Mouse (Mus musculus) embryonic stem cell, embryonic (primary cell): ENCODE results near the gene AF067061.
"Not testable (repeated sequence)": the region's sequence is repeated elsewhere in the genome, so short reads cannot be mapped to it uniquely, and the experiment has no call there.

Experiments used
- CTCF ChIA-PET, 4 experiments: fragments of 300-600 bp in 2 of 4; fragments of 350-600 bp in 2 of 4; sonication (Branson Sonifier 250); formaldehyde crosslinking; loops; one replicate each; lab custom pipeline; 2022; ENCODE audit warnings: inconsistent platforms in 2 of 4; lab: Charles Lee
- POLR2A ChIA-PET, 4 experiments: fragments of 300-600 bp in 2 of 4; fragments of 350-600 bp in 2 of 4; sonication (Branson Sonifier 250); formaldehyde crosslinking; loops; one replicate each; lab custom pipeline; 2022; ENCODE audit warnings: antibody characterized with exemption in 4 of 4, inconsistent platforms in 1 of 4; lab: Charles Lee

AF067061 gene

DNA sequence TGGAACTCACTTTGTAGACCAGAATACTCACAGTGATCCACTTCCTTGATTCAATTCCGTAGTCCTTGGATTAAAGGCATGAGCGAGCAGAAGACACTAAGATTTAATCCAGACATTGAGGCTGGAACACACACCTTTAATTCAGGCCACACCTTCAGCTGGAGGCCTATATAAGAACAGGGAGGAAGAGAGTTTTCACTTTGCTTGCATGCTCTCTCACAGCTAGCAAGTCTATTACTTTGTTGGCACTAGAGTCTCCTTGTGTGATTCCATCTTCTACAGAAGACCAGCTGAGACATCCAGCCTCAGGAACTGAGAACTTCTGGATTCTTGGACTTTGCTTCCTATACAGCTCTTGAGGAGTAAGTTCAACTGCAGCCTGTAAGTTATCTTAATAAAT lies at the start of gene AF067061:
Gene AF067061, plus strand, starts transcription at position 245 of the 400 bp plus-strand sequence.
- POLR2A ChIA-PET, CTCF ChIA-PET: not testable (repeated sequence)

DNA sequence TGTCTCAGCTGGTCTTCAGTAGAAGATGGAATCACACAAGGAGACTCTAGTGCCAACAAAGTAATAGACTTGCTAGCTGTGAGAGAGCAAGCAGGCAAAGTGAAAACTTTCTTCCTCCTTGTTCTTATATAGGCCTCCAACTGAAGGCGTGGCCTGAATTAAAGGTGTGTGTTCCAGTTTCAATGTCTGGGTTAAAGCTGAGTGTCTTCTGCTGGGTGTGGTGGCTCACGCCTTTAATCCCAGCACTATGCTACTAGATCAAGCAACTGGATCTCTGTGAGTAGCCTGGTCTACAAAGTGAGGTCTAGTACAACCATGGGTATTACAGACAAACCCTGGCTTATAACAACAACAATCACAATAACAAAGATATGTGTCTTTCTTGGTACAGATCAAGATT lies 47.1 kb upstream of the AF067061 start, which contains the start of gene Gm21762:
Gene Gm21762, minus strand, starts transcription at position 101 of the 400 bp plus-strand sequence.
- CTCF ChIA-PET, POLR2A ChIA-PET: not testable (repeated sequence)

DNA sequence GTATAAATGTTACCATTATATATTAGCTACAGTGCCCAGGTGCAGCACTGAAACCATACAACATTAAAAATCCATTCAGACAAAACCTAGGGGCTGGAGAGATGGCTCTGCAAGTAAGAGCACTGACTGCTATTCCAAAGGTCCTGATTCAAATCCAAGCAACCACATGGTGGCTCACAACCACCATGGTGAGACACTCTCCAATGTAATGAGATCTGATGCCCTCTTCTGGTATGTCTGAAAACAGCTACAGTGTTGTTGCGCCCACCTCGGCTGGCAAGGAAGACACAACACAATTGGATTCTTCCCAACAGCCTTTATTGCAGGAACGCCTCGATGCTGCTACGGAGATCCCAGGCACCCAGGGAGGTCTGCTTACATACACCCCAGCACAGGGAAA lies 42.0 kb upstream of the AF067061 start:
- CTCF ChIA-PET, POLR2A ChIA-PET: not testable (repeated sequence)

DNA sequence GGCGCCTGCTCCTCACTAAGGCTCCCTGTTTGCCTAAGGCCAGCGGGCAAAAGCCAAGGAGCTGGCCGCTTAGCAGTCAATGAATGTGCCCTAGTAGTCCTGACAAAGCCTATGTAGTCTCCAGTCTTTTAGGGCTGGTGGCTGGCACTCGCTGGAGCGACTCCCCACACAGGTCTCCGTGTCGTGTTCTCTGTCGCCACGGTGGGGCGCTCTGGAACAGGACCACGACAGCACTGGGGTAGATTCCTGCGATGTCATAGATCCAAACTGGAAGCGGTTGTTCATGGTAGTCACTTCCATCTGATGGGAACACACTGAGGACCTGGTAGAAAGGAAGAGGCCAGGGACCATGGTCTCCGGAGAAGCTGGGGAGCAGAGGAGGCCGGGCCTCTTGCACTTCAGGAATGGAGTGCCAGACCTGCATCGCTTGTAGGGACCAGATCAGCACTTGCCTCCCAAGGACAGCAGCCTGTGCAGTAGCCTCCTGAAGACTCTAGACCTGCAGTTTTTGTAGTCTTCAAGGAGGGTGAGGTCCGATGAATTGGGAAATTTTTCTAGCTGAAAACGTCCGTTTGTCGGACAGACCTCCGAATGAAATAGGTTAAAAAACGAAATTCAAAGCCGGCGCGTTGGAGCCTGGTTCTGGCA lies 39.8 kb upstream of the AF067061 start:
- POLR2A ChIA-PET, CTCF ChIA-PET: not testable (repeated sequence)

DNA sequence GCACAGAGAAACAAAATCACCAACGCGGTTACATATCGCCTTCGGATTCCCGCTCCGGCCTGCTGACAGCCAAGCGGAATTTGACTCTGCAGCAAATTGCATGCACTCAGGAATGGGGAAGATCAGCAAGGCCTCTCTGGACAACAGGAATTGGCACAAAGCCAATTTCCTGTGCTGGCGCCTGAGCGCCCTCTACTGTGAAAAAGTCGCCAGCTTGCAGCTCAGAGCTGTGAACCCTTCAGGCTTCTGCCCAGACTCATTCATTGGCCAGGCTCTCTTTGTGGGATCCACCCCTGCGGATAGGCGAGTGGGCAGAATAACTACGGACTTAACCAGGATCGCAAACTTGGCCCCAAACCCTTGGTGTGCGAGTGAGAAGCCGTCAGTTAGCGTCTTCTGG lies 31.1 kb upstream of the AF067061 start:
- POLR2A ChIA-PET, CTCF ChIA-PET: not testable (repeated sequence)

DNA sequence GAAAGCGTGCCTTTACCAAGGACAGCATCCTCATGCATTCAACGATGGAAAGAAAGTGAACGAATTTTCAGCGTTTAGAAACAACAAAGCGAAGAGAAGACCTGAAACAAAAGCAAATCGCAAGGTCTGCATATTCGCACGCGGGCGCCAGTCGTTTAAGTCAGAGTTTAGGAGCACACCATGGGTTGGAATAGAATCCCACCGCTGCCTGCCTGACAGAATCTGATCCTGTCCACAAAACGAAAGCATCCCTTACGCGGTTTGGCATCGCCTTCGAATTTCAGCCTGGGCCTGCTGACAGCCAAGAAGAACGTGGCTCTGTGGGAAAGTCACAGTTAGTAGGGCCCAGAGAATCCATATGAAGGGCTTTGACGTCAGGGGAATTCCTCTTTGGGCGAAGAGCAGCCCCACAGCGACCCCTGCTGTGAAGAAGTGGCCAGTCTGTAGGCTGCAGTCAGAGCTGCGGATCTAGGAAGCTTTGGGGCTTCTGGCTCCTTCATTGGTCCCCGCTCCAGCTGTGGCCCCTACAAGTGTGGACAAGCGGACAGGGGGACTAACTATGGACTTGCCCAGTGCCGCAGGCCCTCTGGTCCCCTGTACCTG lies 30.4 kb upstream of the AF067061 start:
- POLR2A ChIA-PET, CTCF ChIA-PET: not testable (repeated sequence)

DNA sequence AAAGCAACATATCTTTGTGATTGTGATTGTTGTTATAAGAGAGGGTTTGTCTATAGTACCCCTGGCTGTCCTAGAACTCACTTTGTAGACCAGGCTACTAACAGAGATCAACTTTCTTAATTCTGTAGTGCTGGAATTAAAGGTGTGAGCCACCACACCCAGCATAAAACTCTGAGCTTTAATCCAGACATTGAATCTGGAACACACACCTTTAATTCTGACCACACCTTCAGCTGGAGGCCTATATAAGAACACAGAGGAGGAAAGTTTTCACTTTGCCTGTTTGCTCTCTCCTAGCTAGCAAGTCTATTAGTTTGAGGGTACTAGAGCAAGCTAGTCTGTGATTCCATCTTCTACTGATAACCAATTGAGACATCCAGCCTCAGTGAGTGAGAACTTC lies 24.1 kb upstream of the AF067061 start, which contains the start of gene Gm21731:
Gene Gm21731, plus strand, starts transcription at position 301 of the 400 bp plus-strand sequence.
- POLR2A ChIA-PET: not testable (repeated sequence)
- CTCF ChIA-PET: interaction anchor here in 1 of 4 experiments (0.6 kb wide), 1 partner anchor 490 kb away, joined by 3 read pairs; no protein-coding TSS in a partner anchor

DNA sequence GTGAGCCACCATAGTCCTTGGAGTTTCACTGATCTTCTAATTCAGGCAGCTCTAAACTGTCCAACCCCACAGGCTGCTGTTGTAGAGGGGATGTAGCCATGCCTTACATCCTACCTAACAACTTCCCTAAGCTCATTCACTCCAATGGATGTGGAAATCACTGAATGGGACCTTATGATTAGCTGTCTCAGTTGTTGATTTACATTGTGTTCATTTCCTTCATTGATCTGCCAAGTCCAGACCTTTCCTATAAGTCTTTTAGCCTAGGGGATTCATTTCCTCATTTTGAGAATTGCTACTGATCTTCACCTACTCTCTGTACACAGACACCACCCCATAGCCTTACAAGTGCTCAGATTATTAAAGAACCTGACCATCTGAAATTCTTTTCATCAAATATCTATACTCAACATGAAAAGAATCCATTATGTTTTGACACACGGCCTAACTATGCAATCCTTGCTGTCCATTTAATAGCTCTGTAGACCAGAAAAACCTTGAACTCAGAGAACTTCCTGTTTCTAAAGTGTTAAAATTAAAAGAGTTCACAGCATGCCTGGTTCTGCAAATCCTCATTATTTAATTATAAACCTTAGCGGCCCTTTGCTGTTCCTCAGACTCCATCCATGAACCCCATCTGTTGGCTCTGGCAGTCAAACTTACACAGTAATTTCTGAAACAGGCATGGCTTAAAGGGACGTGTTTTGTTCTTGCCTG lies 11.5 kb upstream of the AF067061 start:
- POLR2A ChIA-PET, CTCF ChIA-PET: not testable (repeated sequence)

DNA sequence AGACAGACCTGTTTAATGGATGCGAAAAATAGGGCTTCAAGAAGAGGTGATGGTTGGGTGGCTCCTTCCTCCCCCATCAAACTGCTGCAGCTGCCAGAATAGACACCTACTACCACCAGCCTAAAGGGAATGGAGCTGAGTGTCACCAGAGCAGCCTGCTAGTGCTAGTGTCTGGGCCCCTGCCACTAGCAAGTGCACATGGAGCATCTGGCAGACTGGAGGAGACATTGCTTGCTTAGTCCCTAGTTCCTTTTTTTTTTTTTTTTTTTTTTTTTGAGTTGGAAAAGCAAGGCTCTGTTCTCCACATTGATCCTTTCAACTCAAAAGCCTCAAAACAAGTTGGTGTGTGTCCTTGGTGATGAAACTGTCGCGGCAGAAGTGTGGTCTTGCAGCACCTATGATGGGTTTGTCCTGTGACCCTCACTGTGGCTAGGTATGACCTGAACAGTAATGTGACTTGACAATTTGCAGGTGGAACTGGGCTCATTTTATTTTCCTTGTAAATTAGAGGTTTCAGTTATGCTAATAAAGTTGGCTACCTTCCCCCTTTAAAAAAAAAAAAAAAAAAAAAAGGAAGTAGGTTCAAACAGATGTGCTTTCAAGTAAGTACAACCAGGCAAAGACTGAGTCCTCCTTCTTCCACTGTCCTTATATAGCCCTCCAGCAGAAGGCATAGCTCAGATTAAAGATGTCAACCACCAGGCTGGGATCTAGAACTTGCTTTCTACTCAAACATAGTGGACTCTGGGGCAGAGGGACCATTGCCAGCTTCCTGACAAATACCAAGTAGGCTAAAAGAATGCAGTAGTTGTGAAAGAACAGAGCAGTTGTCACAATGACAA lies 3.9 kb upstream of the AF067061 start:
- CTCF ChIA-PET, POLR2A ChIA-PET: not testable (repeated sequence)

DNA sequence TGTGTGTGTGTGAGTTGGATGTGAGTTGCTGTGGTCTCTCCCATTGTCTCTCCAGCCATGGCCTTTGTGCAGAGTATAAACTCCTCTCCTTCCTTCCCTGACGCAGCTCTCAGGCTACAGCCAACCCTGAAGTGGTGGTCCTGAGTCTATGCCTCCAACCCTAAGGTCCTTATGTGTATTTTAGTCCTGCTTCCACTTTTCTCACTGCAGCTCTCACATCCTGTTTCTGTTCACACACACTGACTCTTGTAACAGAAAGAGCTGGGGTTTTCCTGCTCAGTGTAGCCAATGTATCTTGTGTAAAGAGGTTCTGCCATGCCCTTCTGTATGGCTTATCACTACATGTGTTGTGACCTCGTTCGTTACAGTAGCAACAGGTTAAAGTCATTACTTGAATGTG lies 3.2 kb upstream of the AF067061 start:
- CTCF ChIA-PET, POLR2A ChIA-PET: not testable (repeated sequence)

DNA sequence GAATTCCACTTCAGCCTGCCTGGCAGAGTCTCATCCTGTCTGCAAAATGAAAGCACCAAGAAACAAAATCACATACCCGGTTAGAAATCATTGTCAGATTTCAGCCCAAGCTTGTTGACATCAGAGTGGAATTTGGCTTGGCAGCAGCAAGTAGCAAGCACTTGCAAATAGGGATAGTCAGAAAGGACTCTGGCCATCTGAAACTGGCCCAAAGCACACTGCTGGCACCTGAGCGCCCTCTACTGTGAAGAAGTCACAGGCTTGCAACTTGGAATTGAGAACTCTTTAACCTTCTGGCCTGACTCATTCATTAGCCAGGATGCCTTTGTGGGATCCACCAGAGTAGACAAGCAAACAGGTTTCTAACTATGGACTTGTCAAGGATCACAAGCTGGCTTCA lies 14.9 kb downstream of the AF067061 start:
- POLR2A ChIA-PET, CTCF ChIA-PET: not testable (repeated sequence)

DNA sequence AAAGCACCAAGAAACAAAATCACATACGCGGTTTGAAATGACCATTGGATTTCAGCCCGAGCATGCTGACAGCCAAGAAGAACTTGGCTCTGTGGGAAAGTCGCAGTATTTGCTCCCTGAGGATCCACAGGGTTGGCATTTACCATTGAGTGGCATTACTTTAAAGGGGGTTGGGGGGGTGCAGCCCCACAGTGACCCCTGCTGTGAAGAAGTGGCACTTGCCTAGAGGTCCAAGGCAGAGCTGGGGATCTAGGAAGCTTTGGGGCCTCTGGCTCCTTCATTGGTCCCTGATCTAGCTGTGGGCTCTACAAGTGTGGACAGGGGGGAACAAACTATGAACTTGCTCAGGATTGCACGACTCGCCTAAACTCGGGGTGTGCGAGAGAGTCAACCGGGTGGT lies 15.9 kb downstream of the AF067061 start:
- ChIA-PET POLR2A (no interaction called here), CTCF (interaction anchor here in 1 of 4 experiments (0.7 to 1.5 kb wide), 2 partner anchors 35 to 110 kb away, joined by 3 to 5 read pairs; no protein-coding TSS in a partner anchor)

DNA sequence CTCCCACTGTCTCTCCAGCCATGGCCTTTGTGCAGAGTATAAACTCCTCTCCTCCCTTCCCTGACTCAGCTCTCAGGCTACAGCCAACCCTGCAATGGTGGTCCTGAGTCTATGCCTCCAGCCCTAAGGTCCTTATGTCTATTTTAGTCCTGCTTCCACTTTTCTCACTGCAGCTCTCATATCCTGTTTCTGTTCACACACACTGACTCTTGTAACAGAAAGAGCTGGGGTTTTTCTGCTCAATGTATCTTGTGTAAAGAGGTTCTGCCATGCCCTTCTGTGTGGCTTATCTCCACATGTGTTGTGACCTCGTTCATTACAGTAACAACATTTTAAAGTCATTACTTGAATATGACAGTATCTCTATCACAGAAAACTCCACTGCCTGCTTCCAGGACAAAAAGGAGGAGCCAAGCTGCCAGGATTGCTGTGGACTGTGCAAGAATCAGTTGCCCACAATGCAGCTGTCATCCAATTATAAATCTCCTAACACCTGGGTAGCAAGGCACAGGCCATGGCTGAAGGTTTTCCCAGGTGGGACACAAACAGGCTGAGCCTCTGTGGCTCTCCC lies 36.5 kb downstream of the AF067061 start:
- POLR2A ChIA-PET: no interaction called here
- CTCF ChIA-PET: no interaction called here

DNA sequence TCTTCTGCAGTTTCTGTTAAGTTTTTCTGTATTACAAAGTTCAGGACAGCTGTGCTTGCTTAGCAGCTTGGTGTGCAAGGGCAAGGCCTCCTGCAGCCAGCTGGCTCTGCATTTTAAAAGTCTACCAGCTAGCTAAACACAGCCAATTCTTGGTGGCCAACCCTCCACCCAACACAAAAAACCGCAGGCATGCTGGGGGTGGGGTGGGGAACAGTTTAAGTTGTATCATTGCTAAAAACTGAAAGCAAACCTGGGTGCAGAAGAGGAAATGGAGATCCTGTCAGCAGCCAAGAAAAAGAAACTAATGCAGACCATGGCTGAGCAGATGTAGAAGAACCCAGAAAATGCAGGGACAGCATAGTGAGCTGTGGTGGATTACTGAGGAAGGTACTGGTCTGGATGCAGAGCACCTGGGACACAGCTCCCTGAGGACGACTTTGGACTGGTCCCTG lies 37.1 kb downstream of the AF067061 start, which contains the start of gene BC147527:
Gene BC147527, plus strand, starts transcription at position 402 of the 452 bp plus-strand sequence.
- ChIA-PET CTCF (no interaction called here), POLR2A (no interaction called here)

DNA sequence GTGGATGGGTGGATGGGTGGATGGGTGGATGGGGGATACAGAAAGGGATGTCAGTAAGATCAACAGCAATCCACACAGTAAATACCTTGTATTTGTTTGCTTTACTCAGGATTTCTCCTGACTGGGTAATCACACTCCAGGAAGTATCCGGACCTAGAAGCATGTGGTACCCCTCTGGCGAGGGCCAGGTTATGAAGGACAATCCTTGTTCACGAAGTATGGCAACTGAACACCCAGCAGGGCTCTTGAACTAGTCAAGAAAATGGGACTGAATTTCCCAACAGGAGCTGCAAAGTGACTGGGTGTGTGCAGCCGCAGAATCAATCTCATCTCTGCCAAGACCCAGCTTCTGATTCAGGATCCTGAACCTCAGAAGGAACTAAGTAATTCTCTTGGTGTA lies 37.9 kb downstream of the AF067061 start:
- POLR2A ChIA-PET: no interaction called here
- CTCF ChIA-PET: interaction anchor here in 1 of 4 experiments (2.0 kb wide), 1 partner anchor 13 kb away, joined by 4 read pairs; no protein-coding TSS in a partner anchor

DNA sequence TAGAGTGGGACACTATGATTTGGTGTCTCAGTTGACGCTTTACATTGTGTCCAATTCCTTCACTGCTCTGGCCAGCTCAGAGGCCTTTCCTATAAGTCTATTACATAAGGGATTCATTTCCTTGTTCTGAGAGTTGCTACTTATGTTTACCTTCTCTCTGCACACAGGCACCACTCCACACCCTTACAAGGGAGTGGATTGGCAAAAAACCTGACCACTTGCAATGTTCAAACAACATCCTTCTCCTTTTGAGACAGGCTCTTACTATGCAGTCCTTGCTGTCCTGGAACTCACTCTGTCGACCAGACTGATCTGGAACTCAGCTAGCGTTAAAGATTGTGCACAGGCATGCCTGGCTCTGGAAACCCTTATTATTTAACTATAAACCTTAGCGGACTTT lies 47.8 kb downstream of the AF067061 start:
- POLR2A ChIA-PET: no interaction called here

DNA sequence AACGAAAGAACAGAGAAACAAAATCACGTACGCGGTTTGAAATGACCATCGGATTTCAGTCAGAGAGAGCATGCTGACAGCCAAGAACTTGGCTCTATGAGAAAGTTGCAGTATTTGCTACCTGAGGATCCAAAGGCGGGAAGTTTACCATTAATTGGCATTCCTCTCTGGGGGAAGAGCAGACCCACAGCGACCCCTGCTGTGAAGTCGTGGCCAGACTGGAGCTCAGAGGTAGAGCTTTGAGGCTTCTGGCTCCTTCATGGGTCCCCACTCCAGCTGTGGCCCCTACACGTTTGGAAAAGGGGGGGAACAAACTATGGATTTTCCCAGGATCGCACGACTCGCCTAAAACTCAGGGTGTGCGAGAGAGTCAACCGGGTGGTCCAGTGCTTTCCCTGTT lies 50.7 kb downstream of the AF067061 start:
- CTCF ChIA-PET: interaction anchor here in 2 of 4 experiments (0.7 to 1.1 kb wide), 3 partner anchors 12 to 144 kb away, joined by 4 to 5 read pairs (median 5); no protein-coding TSS in a partner anchor

More for the DNA sequence above, 47.8 kb downstream of the AF067061 start:
- CTCF ChIA-PET: no interaction called here

More for the DNA sequence above, 50.7 kb downstream of the AF067061 start:
- POLR2A ChIA-PET: no interaction called here
